Mouse (Mus musculus) cerebellum, adult 2 months (tissue): ENCODE results near the gene Tnik.

Experiments
- CTCF ChIP-seq: fragments of 200-500 bp; IDR thresholded peaks from 2 replicates; pipeline ENCODE4 v1.5.1; 2011; ENCODE audit warnings: low read depth, mild to moderate bottlenecking, control low read depth, low read length, moderate library complexity, borderline replicate concordance; ENCODE audit not compliant: insufficient read depth
- POLR2A ChIP-seq: fragments of 200-500 bp; IDR thresholded peaks from 2 replicates; pipeline ENCODE4 v1.6.1; 2011; ENCODE audit warnings: low read length, control low read depth, borderline replicate concordance; ENCODE audit not compliant: insufficient read depth

DNA sequence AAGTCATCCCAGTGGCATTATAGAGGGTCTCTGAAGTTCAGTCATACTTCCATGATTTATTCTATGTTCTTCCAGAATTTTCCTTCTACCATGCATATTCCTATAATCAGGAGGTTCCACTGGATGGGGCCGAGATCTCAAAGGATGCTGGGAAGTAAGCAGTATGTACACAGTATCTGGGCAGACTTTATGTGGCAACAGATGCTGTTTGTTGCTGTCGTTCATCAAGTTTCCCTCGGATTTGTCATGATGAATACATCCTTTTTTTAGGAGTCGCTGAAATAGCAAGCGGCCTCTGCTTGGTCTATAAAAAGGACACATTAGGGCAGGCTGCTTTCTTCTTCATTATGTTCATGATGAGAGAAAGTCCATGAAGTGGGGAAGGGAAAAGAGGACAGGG, 349.3 kb downstream of the Tnik start:
- TF ChIP-seq POLR2A (no peak), CTCF (no peak)
